Mouse (Mus musculus) skeletal muscle tissue, adult 2 months (tissue): ENCODE data around the gene Mrps6.

Experiments used
- DNase-seq: peaks from one replicate; pipeline ENCODE4 v3.0.0-alpha.2; 2012; ENCODE audit warnings: low read depth, low spot score

The Mrps6 gene

DNA sequence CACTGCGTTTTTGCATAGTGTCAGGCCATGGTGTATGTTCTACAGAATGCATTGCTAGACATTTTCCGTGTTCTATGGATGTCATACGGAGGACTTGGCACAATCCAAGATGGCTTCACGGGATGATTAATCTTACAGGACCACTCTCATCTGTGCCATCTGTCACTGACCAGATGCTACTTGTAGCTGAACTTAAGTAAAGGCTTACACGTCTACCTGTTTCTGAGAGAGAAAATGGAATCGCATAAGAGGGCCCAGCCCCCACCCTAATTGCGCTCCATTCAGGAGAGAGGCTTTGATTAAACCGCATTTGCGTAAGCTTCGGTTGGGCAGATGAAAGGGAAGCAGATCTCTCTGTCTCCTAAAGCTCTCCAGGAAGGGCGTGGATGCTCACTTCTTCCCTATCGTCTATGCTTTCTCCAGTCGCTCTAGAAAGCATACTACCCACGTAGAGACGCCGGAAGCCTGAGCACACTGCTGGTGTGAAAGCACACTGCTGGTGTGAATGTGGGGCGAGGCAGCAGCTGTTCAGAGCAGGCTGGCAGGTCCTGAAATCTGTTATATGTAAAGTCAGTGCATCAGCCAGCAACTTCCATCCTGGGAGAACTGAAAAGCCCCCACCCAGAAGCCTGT lies 62.9 kb downstream of the Mrps6 start:
- no peak for DNase-seq

DNA sequence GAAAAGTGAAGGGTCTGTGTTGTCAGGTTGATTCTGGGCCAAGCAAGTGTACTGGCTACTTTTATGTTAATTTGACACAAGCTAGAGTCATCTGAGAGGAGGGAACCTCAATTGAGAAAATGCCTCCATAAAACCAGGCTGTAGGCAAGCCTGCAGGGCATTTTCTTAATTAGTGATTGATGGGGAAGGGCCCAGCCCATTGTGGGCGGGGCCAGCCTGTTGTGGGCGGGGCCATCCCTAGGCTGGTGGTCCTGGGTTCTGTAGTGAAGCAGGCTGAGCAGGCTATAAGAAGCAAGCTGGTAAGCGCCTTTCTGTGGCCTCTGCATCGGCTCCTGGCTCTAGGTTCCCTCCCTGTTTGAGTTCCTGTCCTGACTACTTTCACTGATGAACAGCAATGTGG lies 69.2 kb downstream of the Mrps6 start:
- DNase-seq, result no peak

DNA sequence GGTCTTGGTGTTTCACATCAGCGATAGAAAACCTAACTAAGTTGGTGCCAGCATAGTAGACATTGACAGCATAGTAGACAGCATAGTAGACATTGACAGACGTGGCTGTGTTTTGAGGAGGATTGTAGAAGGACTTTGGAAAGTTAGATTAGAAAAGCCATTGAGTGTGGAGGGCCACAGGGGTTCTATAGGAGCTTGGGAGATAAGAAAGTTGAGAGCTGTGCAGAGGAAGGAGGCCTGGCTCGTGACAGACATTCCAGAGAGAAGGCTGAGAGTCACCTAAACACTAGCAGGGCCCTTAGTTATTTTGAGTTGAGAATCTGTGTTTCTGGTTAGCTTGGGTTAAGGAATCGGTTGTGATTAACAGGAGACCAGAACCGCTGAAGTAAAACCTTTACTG lies 69.6 kb downstream of the Mrps6 start:
- no peak for DNase-seq

DNA sequence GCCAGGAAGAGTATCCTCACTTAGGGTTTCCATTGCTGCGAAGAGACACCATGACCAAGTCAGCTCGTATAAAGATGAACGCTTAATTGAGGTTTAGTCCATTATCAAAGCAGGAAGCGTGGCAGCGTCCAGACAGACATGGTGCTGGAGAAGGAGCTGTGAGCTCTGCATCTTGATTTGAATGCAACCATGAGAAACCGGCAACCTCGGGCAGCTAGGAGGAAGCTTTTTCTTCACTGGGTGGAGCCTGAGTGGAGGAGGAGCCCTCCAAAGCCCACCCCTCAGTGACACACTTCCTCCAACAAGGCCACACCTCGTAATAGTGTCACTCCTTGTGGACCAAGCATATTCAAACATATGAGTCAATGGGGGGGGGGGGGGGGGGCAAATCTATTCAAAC lies 71.8 kb downstream of the Mrps6 start:
- DNase-seq, result no peak

DNA sequence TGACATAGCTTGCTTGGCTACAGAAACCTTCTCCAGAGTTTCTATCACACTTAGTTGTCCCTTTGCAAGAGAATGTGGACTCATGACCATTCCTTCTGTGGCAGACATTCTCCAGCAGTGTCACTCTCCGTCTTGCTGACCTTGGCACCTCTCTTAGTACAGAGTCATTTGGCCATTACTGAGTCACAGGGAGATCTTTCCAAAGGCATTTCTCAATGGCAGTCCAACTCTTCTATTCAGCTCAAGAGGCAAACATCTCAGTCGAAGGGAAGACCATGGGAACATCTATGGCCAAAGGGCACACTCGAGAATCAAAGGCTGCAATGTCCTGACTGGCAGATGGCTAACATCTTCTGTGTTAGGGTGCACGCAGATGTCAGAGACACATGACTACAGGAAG lies 74.4 kb downstream of the Mrps6 start:
- DNase-seq, result no peak

DNA sequence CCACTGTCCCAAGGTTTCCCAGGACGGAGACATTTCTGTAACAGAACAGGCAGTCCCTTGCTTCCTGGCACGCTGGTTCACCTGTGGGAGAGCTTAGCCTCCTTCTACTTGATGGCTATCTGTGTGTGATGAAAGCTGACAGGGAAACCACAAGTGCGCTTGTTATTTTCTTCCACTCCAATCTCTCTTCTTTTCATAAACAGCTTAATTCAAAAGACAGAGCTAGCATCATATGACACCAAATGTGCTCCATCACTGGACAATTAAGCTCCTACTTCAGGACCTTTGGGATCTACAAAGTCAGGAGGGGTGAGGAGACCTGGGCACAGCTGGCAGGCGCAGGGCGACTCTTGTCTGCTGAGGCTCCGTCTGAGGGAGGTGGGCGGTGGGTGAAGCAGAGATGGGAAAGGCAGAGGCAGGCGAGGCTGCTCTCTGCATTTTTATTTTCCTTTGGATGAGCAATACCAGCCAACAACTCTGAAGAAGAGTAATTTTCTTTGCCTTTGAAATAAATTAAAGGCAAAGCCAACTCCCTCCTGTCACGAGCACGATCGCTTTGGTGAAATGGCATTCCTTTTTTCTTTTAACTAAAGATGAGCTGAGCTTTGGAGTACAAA lies 76.2 kb downstream of the Mrps6 start:
- DNase-seq, result no peak

DNA sequence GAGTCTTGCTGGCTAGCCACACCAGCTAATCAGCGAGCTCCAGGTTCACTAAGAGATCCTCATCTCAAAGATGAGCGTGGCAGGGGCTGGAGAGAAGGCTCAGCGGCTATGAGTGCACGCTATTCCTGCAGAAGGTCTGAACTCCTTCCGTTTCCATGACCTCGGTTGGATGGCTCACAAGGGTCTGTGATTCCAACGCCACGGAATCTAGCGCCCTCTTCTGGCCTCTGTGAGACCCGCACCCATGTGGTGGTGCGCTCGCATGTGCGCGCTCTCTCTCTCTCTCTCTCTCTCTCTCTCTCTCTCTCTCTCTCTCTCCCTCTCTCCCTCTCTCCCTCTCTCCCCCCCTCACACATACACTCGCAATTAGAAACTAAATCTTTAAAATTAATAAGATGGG lies 78.2 kb downstream of the Mrps6 start:
- no peak for DNase-seq

DNA sequence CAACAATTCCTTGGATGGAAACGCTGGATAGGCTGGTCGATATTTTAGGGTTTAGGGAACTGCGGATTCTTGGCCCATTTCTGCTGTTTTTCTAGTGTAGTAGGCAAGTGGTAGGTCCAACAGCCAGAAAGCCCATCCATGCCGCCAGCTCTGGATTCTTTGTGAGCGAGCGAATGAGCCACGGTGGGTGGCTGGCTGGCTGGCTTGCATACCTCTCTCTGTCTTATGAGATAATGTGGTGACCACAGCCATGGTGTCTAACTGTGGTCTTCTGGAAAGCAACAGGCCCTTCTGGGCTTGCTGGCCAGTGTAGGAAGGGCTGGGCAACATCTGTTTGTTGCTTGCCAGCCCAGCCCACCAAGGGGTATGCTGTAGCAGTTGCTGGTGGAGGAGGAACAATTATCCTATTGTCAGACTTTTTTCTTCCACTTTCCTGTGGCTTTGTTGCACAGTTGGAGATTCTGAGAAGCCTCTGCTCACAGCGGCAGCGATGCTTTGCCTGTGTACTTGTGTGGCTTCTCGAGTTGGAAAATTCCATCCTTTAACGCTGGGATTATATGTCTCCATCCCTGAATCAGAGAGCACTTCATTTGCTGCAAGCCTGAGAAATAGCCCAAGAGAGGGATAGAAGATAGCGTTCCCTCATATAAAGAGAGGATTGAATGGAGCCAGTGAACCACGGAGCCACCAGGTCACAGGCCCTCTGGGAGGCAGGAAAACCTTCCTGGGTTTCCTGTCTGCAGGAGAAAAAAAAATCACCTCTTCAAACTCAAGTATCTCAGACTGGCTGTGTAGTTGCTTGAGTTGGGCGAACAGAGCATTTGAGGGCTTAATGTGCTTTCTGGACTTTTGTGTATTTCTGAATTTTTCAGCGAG lies 81.6 kb downstream of the Mrps6 start:
- peak; percentile 18 for DNase-seq

DNA sequence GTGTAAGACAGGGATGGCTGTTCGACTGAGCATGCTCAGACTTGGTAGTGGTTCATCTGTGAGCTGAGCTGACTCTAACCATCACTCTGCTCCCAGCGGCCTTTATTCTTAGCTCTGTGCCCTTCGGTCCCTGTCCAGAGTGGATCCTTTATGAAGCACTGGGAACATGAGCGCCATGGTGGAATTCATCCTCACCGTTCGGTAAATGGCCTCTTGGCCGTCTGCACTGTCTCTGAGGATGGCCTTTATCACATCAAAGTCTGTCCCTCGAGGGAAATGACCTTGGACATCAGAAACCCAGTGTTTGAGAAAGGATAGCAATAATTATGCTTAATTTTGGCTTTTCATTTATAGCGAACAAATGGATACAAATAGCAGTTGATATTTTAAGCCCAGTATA lies 82.3 kb downstream of the Mrps6 start:
- DNase-seq, result no peak

DNA sequence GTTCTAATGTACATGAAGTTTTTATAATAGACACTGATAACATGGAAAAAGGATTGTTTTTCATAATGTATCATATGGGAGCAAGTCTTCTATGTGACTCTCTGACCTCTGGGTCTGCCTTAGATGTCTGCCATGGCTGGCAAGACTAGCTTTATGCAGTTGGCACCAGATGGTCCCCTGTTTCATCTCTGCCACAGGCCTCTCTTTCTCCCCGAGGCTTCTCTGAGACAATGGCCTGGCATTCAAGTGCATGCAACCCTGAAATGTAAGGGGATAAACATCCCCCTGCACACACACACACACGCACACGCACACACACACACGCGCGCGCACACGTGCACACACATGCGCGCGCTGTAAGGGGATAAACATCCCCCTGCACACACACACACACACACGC lies 83.0 kb downstream of the Mrps6 start:
- no peak for DNase-seq

DNA sequence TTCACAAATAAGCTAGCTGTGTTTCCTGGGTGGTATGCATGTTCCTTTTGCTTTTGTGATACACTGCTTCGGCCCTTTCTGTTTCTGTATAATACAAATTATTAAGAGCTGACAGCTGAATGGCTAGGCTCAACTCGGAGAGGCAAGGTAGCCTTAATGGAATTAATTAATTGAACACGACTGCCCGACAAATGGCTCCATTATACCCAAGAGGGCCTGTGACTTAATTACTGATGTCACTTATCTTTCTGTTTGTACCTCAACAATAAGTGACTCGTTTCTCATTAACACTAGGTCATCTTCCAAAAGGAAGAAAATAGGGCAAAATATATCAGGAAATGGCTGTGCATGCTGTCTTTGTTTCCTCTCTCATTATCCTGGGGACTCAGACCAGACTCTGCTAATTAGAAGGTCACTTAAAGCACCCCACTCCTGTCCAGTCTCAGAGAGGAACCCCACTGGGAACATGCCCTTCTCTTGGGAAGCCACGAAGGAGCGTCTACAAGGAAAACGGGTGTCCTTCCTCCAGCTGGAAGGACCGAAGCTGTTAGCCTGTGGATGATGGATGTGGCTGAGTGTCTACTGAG lies 84.4 kb downstream of the Mrps6 start:
- no peak for DNase-seq

DNA sequence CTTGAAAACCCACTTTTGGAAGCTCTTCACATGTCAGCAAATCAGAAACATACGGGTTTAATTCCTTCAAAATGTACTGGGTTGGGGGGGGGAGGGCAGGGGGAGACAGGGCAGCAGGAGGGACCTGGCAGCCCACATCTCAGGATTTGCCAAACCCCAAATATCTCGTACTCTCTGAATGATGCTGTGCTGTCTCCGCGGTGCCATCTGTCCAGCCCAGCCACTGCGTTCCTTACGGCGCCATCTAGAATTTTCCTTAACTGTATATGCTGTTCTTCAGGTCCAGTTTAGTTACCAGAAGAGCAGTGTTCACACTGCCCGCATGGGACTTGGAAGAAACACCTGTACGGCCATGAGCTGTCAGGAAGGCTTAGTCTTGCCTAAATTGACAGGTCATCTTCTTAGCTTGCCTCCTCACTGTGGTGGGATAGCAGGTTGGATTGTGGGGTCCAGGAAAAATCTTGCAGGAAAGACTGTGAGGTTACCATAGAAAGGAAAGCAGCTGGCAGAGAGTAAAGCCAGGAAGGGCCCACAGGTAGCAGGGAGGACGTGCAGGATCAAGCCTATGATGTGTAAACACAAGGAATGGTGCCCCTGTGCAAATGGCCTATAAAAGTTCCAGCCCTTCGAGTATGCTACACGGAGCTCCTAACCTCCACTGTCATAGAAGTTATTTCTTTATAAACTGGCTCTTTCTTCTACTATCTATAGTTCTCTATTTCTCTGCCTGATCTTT lies 89.7 kb downstream of the Mrps6 start:
- DNase-seq, result no peak

DNA sequence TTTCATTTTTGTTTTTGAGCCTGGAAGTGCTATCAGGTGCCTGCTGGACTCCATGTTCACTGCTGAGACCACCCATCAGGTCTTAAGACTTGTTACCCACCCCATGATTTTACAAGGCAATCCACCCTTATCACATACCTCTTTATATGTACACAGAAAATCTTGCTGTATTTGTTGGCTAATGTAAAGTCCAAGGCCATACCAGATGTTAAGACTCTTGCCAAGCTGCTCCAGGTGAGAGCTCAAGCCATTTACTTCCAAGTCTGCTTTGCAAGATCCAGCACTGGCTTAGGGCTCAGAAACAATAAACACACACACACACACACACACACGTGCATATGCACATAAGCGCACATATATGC lies 90.3 kb downstream of the Mrps6 start:
- no peak for DNase-seq

DNA sequence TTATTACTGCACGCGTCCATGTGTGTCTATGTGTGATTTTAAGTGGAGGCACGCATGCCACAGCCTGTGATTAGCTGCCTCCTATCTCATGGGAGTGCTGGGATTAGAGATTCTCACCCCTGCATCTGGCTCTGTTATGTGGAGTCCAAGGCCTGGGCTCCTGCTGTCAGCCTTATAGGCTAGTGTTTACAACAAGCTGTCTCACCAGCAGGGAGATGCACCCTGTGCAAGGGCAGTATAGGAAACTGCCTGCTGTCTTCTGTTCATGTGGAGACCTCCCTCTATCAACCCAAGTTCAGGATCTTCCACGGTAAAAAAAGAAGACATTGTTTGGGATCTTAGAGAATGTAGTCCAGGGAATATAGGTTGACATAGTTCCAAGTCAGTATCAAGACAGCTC lies 92.9 kb downstream of the Mrps6 start:
- DNase-seq, result no peak

DNA sequence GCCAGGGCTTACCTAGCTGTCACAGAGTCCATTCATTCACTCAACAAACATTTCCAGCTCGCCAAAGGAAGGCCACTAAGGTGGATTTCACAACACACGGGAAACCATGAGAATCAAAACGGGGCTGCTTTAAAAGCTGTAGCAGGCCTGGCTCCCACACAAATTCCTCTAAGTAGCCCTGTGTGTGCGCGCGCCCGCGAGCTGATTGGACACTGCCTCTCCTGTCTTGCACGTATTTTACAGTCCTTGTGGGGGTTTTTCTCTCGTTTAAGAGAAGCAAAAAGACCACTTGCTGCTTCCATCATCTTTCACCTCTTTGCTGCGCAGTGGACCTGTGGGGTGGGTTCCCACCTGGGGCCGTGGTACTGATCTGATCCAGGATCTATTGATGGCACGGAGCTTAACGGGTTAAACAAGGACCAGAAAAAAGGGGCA lies 100.0 kb downstream of the Mrps6 start:
- no peak for DNase-seq

DNA sequence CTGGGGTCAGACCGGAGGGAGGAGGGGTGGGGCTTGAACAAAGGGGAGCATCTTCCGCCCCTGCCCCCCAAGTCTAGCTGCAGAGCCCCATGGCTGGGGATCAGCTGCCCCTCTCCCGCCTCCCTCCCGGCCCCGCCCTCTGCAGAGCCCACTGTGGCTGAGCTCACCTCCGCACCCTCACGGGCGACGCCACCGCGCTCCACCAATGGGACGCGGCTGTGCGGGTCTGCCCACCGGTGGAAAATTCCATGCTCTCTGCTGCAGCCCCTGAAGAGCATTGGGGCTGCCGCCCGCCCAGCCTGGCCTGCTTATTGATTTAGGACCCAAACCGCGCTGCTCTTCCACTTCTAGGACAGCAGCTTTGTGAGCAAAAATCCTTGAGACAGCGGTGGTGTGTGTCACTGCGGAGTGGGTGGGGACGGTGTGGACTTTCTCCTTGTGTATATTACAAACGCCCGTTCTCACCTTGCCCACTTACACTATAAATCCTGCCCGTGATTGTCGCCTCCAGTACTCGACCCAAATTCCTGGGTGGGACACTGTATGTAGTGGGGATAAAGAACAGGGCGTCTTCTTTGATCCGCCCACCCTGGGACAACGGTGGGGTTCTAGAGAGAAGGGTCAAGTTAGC lies 100.5 kb downstream of the Mrps6 start:
- peak; percentile 42 for DNase-seq

DNA sequence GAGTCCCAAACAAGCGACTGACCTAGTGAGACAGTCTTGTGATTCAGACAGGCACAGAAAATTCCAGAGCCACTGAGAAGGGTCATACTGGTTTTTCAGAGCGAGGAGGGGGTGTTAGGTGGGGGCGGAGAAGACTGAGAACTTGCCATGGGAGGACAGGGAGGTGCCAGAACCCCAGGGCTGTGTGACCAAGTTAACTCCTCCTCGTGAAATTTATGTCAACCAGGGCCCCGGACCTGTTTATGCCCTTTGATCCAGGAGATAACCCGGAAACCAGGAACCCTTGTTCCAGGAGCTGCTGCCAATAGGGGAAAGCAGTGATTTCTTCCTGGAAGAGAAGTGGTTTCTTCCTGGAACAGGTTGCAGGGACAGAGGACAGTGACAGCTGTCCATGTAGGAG lies 101.0 kb downstream of the Mrps6 start:
- no peak for DNase-seq
